Mouse (Mus musculus): Measurements from ENCODE around the gene Batf. TPM values are rescaled to one million over a fixed set of nuclear protein-coding genes. Genes with fewer than 3 reads are reported as not detected.
"Not testable (repeated sequence)": the region's sequence is repeated elsewhere in the genome, so short reads cannot be mapped to it uniquely, and the experiment has no call there.

Gene Batf
- total RNA-seq (2017): 48.5 and 55.7 TPM in 2 replicates

DNA sequence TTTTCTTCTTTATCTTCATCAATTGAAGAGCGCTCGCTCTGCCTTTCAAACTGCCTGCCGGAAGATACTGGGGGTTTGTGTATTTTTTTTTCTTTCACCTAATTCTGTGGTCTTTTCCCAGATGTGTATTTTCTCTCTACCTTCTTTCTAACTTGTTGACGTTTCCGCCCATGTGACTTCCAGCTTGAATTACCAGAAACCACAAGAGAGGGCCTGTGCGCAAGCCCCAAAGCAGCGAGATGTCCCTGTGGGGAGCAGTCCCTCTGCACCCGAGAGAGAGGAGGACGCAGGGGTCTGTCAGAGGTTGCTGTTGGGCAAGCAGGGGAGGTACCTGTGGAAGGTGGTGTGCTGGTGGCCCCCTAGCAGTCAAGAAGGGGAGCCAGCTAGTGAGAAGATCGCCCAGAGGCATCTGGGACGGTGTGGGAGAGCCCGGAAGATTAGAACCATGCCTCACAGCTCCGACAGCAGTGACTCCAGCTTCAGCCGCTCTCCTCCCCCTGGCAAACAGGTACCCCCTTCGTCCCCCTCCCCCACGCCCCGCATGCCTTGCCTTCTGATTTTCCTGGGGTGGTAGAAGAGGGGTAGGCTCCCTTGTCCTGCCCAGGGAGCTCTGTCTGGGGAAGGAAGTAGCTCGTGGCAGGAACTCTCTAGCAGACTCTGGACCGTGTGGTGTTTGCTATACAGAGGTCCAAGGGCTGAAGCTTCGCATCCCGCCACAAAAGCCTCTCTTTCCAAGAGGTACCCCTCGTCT is at the start of gene Batf:
Gene Batf (plus strand): TSS at position 204 of the 751 bp plus-strand sequence.
- peak; percentile 49 for ATAC-seq (ENCODE audit: extremely low read depth, insufficient number of reproducible peaks, low FRiP score, poor library complexity, severe bottlenecking)

DNA sequence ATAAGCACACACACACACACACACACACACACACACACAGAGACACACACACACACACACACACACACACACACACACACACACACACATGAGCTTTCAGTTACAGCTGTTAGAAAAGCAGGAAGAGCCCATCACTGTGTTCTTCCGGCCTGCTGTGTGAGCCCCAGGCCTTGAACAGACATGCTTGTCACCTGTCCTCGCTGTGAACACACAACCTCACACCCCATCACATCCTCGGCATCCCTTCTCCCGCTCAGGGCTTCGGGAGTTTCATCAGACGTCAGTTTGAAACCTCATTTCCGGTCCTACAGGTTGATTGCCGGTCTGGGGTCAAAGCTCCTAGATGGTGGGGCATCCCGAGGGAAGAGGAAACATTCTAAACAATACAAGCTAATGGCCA is 48.5 kb upstream of the Batf start:
- no peak for ATAC-seq (ENCODE audit: extremely low read depth, insufficient number of reproducible peaks, low FRiP score, poor library complexity, severe bottlenecking)

DNA sequence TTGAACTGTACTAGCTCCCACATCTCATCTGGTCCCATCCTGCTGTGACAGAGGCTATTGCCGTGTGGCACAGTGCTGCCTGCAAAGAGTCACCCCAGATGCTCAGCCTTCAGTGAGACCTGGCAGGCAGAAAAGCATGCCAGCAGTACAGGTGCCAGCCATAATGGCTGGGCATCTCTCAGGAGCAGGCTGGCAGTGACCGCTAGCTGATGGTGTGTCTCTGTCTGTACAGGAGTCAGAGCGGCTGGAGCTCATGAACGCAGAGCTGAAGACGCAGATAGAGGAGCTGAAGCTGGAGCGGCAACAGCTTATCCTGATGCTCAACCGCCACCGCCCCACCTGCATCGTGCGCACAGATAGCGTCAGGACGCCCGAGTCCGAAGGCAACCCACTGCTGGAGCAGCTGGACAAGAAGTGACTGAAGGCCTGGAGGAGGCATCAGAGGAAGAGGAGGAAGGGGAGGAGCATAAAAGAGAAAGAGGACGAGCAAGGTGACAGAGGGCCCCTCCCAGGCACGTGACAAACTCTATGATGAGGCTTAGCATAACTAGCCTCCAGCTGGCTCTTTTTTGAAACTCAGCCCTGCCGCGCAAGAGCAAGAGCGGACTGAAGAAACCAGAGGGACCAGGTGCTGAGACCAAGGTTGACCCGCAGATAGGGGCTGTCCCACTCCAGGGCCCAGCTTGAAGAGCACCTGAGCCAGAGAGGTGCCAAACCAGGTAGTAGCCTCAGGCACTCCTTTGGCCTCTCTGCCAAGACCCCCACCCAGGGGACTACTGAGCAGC is 47.7 kb upstream of the Batf start:
- ATAC-seq (ENCODE audit: extremely low read depth, insufficient number of reproducible peaks, low FRiP score, poor library complexity, severe bottlenecking): no peak

DNA sequence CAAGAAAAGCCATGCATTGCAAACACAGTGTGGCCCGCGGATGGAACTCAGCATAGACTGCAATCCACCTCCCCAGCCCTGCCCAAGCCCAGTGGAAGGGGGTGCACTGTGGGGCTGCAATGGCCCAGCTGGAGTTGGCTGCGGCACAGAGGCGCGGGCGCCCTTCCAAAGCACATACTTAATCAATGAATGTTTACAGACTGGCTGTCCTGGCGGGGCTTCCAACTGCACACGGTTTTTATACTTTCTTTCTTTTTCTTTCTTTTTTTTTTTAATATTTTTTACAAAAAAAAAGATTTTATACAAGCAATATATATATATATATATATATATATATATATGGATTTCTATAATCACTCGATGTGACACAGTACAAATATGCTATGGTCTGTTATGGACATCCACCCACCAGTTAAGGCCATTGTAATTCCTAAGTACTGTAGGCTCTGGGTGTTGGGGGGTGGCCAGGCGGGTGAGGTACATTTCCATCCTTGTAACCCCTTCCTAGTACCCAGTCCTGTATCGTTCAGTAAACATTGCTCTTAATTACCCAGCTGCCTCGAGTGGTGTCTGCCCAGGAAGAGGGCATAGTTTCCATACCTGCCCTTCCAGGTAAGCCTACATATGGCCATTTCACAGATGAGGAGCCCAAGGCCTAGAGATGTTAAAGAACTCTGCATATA is 47.0 kb upstream of the Batf start:
- ATAC-seq (ENCODE audit: extremely low read depth, insufficient number of reproducible peaks, low FRiP score, poor library complexity, severe bottlenecking): no peak

DNA sequence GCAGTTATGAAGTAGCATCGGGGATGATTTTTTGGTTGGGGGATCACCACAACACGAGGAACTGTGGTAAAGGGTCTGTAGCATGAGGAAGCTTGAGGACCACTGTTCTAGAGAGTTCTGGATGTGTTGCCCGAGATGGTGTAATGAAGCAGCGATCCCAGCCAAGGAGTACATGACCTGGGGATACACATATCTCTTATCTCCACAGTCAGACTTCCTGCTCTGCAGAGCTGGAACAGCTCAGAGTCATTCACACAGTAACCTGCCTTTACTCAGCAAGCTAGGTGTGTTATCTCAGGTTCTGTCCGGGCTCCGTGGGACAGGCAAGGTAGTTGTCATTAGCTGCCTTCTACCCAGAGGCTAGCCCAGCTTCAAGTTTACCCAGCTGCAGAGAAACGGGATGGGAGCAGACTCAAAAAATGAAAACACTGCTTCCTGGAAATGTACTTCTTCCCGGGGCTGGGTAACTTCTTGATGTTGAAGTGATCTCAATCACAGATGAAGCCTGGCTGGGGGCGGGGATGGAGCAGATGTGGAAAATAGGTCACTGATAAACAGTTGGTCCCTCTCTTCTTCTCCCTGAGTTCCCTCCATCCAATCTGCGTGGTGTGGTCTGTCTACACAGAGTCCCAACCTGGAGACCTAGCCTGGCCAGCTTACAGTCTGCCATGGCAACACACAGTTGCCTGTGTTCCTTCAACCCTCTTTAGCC is 45.5 kb upstream of the Batf start:
- no peak for ATAC-seq (ENCODE audit: extremely low read depth, insufficient number of reproducible peaks, low FRiP score, poor library complexity, severe bottlenecking)

DNA sequence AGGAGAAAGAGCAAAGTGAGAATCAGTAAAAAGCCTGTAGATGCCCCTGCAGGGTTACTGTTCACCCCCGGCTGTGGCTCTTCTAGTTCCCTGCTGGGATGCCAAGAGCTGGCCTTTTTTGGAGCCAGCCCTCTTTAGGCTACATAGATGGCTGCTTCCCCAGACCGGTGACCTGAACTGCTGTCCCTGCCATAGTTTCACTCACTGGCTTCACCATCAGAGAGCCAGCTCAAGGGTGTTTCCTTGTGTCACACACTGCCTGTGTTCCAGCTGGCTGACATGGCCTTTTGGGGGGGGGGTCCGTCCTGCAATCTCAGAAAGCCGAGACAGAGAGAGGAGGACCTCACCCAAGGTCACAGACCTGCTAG is 44.9 kb upstream of the Batf start:
- ATAC-seq (ENCODE audit: extremely low read depth, insufficient number of reproducible peaks, low FRiP score, poor library complexity, severe bottlenecking): no peak

DNA sequence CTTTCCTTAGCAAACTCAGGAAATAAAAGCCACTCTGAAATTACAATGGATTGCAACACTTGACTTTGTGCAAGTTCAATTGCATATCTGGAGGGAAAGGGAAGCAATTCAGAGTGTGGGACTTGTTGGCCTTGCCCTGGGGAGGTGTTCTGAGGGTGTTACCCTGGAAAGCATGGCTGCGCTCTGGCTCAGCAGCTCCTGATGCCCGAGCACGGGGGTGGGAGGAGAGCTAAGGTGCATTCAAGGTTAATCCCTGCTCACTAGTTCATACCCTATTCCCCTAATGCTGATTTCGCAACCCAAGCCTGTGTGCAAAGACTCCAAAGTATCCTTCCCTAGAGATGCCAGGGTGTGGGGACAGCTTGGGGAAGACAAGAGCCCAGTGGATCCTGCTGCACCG is 42.7 kb upstream of the Batf start:
- ATAC-seq (ENCODE audit: extremely low read depth, insufficient number of reproducible peaks, low FRiP score, poor library complexity, severe bottlenecking): no peak

DNA sequence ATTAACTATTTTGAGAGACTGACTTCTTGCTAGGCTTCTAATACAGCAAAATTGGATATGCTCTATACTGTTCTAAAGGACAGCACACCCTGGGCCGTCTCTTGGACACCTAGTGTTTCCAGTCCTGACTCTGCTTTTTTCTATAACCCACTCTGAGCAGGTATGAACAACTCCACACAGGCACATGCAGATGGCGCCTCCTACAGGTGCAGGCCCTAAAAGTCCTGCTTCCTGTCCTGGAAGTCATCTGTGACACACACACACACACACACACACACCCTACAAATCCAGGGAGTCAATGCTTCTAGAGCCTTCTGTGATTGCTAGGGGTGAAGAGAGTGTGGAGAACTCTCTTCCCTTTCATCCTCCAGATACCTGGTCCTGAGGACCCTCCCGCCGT is 40.8 kb upstream of the Batf start:
- ATAC-seq (ENCODE audit: extremely low read depth, insufficient number of reproducible peaks, low FRiP score, poor library complexity, severe bottlenecking): no peak

DNA sequence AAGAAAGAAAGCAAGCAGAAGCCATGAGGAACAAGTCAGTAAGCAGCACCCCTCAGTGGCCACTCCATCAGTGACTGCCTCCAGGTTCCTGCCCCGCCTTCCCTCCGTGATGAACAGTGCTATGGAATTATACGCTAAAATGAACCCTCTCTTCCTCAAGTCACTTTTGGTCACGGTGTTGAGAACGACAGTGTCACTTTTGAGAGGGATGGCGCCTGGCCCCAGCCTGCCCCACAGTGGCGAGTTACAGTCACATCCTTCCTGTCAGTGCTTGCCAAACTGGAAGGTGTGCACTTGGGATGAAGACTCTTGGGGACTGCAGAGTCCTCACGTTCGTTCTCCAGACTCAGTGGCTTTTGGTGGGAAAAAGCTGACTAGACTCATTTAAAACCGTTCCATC is 39.1 kb upstream of the Batf start:
- 0 out of 2 replicates have a peak, but pooled peaks have one; percentile 33 for ATAC-seq (ENCODE audit: extremely low read depth, insufficient number of reproducible peaks, low FRiP score, poor library complexity, severe bottlenecking)

DNA sequence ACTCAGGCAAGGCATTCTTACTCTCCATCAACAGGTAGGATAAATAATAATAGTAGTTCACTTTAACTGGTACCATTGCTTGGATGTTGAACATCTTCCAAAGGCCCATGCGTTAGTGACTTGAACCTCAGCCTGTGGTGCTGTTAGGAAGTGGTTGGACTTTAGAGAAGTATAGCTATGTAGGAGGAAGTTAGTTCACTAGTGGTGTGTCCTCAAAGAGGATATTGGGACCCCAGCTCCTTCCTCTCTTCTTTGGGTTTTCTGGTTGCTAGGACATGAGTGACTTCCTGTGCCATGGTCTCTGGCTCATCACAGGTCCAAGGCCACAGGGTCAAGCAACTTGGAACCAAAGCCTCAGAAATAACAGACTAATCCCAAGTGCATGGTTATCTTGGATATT is 38.5 kb upstream of the Batf start:
- ATAC-seq (ENCODE audit: extremely low read depth, insufficient number of reproducible peaks, low FRiP score, poor library complexity, severe bottlenecking): peak; percentile 45

DNA sequence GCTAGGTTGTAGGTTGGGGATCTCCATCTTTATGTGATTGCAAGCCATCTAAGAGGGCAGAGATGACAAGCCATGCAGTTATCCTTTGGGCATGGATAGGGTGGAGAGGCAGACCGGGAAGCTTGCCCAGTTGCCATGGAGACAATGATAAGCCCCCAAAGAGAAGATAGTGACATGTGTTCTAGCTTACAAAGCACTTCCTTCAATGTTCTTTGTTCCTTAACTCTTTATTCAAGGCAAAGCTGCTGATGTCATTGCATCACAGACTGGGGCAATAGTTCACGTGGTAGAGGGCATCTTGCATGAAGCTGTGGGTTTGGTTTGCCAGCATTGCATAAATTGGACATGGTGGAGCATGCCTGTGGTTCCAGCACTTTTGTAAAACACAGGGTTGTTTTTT is 27.1 kb upstream of the Batf start:
- peak; percentile 40; the same call in 1 of the 2 replicates for ATAC-seq (ENCODE audit: extremely low read depth, insufficient number of reproducible peaks, low FRiP score, poor library complexity, severe bottlenecking)

DNA sequence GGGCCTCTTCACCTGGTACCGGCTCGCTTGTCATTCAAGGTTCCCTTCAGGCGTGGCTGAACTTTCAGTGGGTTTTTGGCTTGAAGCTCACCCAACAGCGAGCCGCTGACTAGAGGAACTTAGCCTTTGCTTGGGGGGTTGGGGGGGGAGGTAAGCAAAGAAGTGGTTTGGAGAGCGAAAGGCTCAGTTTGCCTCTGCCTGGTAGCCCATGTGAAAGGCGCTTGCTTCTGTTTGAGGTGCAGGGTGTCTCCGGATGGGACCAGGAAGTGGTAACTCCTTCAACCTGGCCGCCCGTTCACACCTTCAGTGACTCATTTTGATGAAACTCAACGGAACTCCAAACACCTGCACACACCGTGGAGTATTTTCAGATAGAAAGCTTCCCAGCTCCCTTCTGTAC is 25.6 kb upstream of the Batf start:
- no peak; the same call in 1 of the 2 replicates for ATAC-seq (ENCODE audit: extremely low read depth, insufficient number of reproducible peaks, low FRiP score, poor library complexity, severe bottlenecking)

DNA sequence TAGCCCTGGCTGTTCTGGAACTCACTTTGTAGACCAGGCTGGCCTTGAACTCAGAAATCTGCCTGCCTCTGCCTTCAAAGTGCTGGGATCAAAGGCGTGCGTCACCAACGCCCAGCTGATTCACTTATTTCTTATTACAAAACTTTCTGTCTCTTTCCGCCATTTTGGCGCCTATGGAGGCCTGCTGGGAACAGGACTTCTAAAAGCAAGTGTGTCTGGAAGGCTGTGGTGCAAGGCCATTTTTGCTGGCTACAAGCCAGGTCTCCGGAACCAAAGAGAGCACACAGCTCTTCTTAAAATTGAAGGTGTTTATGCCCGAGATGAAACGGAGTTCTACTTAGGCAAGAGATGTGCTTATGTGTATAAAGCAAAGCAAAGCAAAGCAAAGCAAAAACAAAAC is 24.2 kb upstream of the Batf start:
- ATAC-seq (ENCODE audit: extremely low read depth, insufficient number of reproducible peaks, low FRiP score, poor library complexity, severe bottlenecking): not testable (repeated sequence)

DNA sequence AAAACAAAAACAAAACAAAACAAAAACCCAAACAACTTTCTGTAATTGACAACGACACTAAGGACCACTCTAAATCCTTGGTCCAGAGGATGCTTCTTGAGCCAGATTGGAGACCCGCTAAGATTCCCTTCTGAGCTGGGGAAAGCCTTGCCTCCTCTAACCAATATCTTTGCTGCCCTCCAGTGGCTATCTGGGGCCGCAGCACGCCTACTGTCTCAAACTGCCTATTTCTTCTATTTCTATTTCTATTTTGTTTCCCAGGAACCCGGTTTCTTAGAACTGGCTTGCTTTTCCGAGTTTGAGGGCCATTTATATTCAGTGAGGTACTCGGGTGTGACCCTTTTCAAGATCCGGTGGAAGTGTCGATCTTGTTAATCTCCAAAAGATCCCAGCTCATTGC is 23.6 kb upstream of the Batf start:
- ATAC-seq (ENCODE audit: extremely low read depth, insufficient number of reproducible peaks, low FRiP score, poor library complexity, severe bottlenecking): peak; percentile 72

DNA sequence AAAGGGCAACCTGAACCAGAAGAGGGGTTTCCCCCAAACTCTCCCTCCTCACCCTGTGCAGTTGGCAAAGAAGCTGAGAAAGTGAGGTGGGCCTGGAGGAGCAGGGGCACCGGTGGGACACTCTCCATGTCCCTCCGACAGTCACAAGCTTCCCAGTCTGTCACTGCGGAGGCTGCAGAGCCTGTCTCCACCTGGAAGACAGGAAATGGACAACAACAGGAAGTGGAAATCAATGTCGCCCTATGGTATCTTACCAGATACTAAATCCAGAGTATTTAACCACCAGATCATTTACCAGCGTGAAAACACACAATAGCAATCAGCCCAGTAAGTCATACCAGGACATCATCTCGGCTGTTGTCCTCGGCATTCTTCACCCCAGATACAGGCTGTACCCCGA is 20.4 kb upstream of the Batf start:
- no peak for ATAC-seq (ENCODE audit: extremely low read depth, insufficient number of reproducible peaks, low FRiP score, poor library complexity, severe bottlenecking)

DNA sequence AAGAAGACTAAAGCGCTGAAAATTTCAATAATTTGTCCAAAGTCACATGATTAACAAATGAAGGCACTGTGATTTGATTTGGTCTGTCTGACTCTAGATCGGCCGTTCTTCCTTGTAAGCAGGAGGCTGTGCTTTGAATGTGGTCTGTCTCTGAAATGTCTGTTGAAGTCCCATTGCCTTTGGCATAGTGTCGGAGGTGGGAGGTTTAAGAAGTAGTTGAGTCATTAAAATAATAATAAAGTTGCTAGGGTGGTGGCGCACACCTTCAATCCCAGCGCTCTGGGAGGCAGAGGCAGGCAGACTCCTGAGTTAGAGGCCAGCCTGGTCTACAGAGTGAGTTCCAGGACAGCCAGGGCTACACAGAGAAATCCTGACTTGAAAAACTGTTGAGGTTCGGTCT is 19.4 kb upstream of the Batf start:
- ATAC-seq (ENCODE audit: extremely low read depth, insufficient number of reproducible peaks, low FRiP score, poor library complexity, severe bottlenecking): no peak

DNA sequence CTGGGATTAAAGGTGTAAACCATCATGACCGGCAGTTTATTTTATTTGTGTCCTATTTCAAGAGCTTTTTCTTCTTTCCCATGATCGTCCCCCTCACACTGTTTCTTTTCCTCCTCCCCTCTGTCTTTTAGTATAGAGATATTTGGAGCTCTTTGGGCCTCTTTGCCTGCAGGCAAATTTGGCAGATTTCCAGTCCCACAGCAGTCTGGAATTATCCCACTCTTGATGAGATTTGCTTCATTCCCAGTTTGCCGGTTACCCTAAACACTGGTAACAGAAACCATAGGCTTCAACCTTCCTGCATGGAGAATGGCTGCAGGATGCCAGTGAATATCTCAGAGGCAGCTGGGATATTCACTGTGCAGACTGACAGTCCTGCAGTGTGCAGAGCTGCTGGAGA is 17.8 kb upstream of the Batf start:
- no peak for ATAC-seq (ENCODE audit: extremely low read depth, insufficient number of reproducible peaks, low FRiP score, poor library complexity, severe bottlenecking)

DNA sequence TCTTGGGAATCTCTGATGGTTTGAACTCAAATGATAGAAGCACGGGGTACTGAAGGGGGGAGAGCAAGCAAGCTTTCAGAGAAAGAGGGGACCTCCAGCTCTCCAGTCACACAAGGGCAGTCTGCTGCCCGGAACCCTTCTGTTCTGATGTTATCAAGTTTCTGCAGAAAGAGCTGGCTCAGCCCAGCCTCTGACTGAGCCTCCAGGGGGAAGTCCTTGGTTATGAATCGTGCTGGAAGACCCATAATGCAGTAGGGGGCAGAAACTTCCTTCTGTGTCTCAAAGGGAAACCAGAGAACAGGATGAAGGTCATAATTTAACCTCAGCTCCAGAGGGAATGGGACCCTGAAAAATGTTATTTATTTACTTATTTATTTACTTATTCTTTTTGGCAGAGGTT is 16.4 kb upstream of the Batf start:
- ATAC-seq (ENCODE audit: extremely low read depth, insufficient number of reproducible peaks, low FRiP score, poor library complexity, severe bottlenecking): no peak

DNA sequence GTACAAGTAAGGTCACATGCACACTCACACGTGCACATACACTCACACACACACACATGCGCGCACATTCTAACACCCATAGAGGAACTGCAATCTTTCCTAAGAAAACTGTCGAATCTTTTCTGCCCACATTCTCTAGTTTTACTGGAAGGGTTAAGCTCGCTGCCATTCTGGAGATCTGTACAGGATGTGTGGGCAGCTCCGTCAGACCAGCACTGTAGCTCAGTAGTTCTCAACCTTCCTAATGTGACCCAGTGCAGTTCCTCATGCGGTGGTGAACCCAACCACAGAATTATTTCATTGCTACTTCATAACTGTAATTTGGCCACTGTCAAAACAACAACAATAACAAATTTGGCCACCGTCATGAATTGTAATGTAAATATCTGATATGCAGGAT is 12.6 kb upstream of the Batf start:
- ATAC-seq (ENCODE audit: extremely low read depth, insufficient number of reproducible peaks, low FRiP score, poor library complexity, severe bottlenecking): no peak

All from neutrophil, adult 5-6 weeks (primary cell).